Mouse (Mus musculus) limb, embryonic 15.5 days (tissue): ENCODE measurements around the gene Klrc1. TPM values are rescaled to one million over a fixed set of nuclear protein-coding genes. Genes with fewer than 3 reads are reported as not detected.

ENCODE experiments used
- ATAC-seq: fragments of 200-750 bp; cut with Nextera tagmentation; 2 replicates; pipeline ENCODE4 v1.8.0; 2017; ENCODE audit warnings: low read depth, moderate TSS enrichment; ENCODE audit not compliant: insufficient number of reproducible peaks, low FRiP score, low TSS enrichment
- H3K27ac ChIP-seq: fragments of 300-500 bp; sonication (generic); 2 replicates; pipeline ENCODE4 v1.5.1; 2015; ENCODE audit warnings: moderate library complexity, mild to moderate bottlenecking, inconsistent platforms
- H3K27me3 ChIP-seq: fragments of 300-500 bp; sonication (generic); 2 replicates; pipeline ENCODE4 v1.6.1; 2015; ENCODE audit warnings: inconsistent platforms
- H3K36me3 ChIP-seq: fragments of 300-500 bp; sonication (generic); 2 replicates; pipeline ENCODE4 v1.6.1; 2015; ENCODE audit warnings: inconsistent platforms
- H3K4me1 ChIP-seq: fragments of 300-500 bp; sonication (generic); 2 replicates; pipeline ENCODE4 v1.6.1; 2015; ENCODE audit warnings: inconsistent platforms
- H3K4me2 ChIP-seq: fragments of 300-500 bp; sonication (generic); 2 replicates; pipeline ENCODE4 v1.6.1; 2015; ENCODE audit warnings: mild to moderate bottlenecking, inconsistent platforms
- H3K4me3 ChIP-seq: fragments of 300-500 bp; sonication (generic); 2 replicates; pipeline ENCODE4 v1.5.1; 2015; ENCODE audit warnings: mild to moderate bottlenecking, inconsistent platforms
- H3K9ac ChIP-seq: fragments of 300-500 bp; sonication (generic); 2 replicates; pipeline ENCODE4 v1.6.1; 2015; ENCODE audit warnings: inconsistent platforms
- H3K9me3 ChIP-seq: fragments of 300-500 bp; sonication (generic); 2 replicates; pipeline ENCODE4 v1.6.1; 2016; ENCODE audit warnings: inconsistent platforms
- WGBS: fragments of 180-500 bp; shearing (Covaris S2); methylation state at CpG from one replicate; pipeline ENCODE4 v1.1.7; 2015; 5-methylcytosine and 5-hydroxymethylcytosine counted together
- microRNA-seq: library from miRNA; unstranded; fragments of <30 nt; microRNA quantifications from one replicate; pipeline ENCODE4, GENCODE M21; 2016
- polyA plus RNA-seq: library from polyadenylated mRNA; unstranded; fragments of >200 nt; fragmentation: Nextera tagmentation; extraction: Ambion mirVana; gene quantifications from 2 replicates; pipeline ENCODE4 v1.2.1, GENCODE M21; 2015

Gene Klrc1
- polyA plus RNA-seq, 1 experiment from 2014 or later, result not detected

- Histone ChIP-seq H3K9me3 (no peaks in the 10 kb centered on the region), H3K27me3 (no peaks in the 10 kb centered on the region), H3K4me2 (no peak within 1 kb of the TSS), H3K36me3 (no peaks in the 10 kb centered on the region), H3K4me3 (no peak within 1 kb of the TSS), H3K27ac (no peak within 1 kb of the TSS), H3K4me1 (no peaks in the 10 kb centered on the region), H3K9ac (no peak within 1 kb of the TSS)
- ATAC-seq, result no peak
- 75% methylated on average over 4 of the region's 4 CpGs for WGBS
Measured at GRCm38 (mm10) chr6:129623735-129624134, 55.0 kb downstream of the Klrc1 start, which contains the start of gene Klrk1. Gene Klrk1 (minus strand): TSS chr6:129623864.

Small RNA genes within 50 kb of the gene (microRNA-seq; reads per million reads assigned to microRNA genes)
- gene Mir680-1, result not detected

Other genes with a start within 250 kb of the Klrc1 start
- gene Clec1a, start 227.0 kb downstream of the Klrc1 start, polyA plus RNA-seq, result 3.2 and 3.8 TPM in 2 replicates
- gene Olr1, start 171.8 kb downstream of the Klrc1 start, polyA plus RNA-seq, result not detected in 2 replicates
- gene Tmem52b, start 166.4 kb downstream of the Klrc1 start, polyA plus RNA-seq, result 0.19 and 0.22 TPM in 2 replicates
- 47.8 and 48.9 TPM in 2 replicates for gene Gabarapl1, start 145.8 kb downstream of the Klrc1 start, polyA plus RNA-seq
- not detected in 2 replicates for gene Klre1, start 101.1 kb downstream of the Klrc1 start, polyA plus RNA-seq
- gene Klrd1, start 87.2 kb downstream of the Klrc1 start, polyA plus RNA-seq, result not detected in 2 replicates
- gene Klrk1, start 55.1 kb downstream of the Klrc1 start, polyA plus RNA-seq, result not detected in 2 replicates
- gene Klrc3, start 35.6 kb downstream of the Klrc1 start, polyA plus RNA-seq, result not detected in 2 replicates
- gene Klrc2, start 18.3 kb downstream of the Klrc1 start, polyA plus RNA-seq, result not detected in 2 replicates
- gene Klri1, start 38.2 kb upstream of the Klrc1 start, polyA plus RNA-seq, result not detected in 2 replicates
- gene Klri2, start 61.5 kb upstream of the Klrc1 start, polyA plus RNA-seq, result not detected in 2 replicates
- gene Gm156, start 105.3 kb upstream of the Klrc1 start, polyA plus RNA-seq, result not detected in 2 replicates
- not detected in 2 replicates for gene Gm17631, start 183.7 kb upstream of the Klrc1 start, polyA plus RNA-seq
- 0.20 TPM in 1 of 2 replicates, not detected in the other for gene Klra17, start 197.7 kb upstream of the Klrc1 start, polyA plus RNA-seq
- not detected in 2 replicates for gene Klra5, start 238.7 kb upstream of the Klrc1 start, polyA plus RNA-seq